ENCODE assay signal across 8 mouse cellular contexts in genomic region chr17:10449800-10450299, GRCm38 (mm10).
A peak's percentile ranks its signal among the peaks of the same experiment; 100 is the strongest.
DNase-seq lines count a peak whose midpoint lies in the region; ATAC-seq lines count a peak whose summit lies in the region.

No protein-coding gene starts in this region.

- ATAC-seq in neural tube, embryonic 13.5 days (ENCODE audit: low read depth): peak; percentile 33; the same call in 1 of the 2 replicates
- ATAC-seq in hindbrain, embryonic 13.5 days (ENCODE audit: low FRiP score): no peak

- peak overlapping the region; percentile 75 for H3K27ac ChIP-seq in neural tube, embryonic 13.5 days (replicated peaks)
- peak overlapping the region; percentile 50; the same call in 1 of the 2 replicates for H3K27ac ChIP-seq in hindbrain, embryonic 13.5 days

- no peak overlapping the region for H3K4me3 ChIP-seq in neural tube, embryonic 13.5 days
- no peak overlapping the region for H3K4me3 ChIP-seq in hindbrain, embryonic 13.5 days

- H3K27me3 ChIP-seq in neural tube, embryonic 13.5 days: no peaks in the 10 kb centered on the region
- no peaks in the 10 kb centered on the region for H3K27me3 ChIP-seq in hindbrain, embryonic 13.5 days

- no peaks in the 10 kb centered on the region for H3K36me3 ChIP-seq in neural tube, embryonic 13.5 days
- no peaks in the 10 kb centered on the region for H3K36me3 ChIP-seq in hindbrain, embryonic 13.5 days

- H3K9me3 ChIP-seq in neural tube, embryonic 13.5 days: no peaks in the 10 kb centered on the region
- H3K9me3 ChIP-seq in hindbrain, embryonic 13.5 days: no peaks in the 10 kb centered on the region

- 79% methylated on average over 14 of the region's 14 CpGs for WGBS in neural tube, embryonic 13.5 days
- 77% methylated on average over 14 of the region's 14 CpGs for WGBS in hindbrain, embryonic 13.5 days

- H3K9ac ChIP-seq in neural tube, embryonic 13.5 days: no peak overlapping the region
- H3K9ac ChIP-seq in hindbrain, embryonic 13.5 days: no peak overlapping the region

- peaks cover 34% of the 10 kb centered on the region for H3K4me1 ChIP-seq in neural tube, embryonic 13.5 days (replicated peaks)
- H3K4me1 ChIP-seq in hindbrain, embryonic 13.5 days (replicated peaks): peaks cover 44% of the 10 kb centered on the region

- peak; percentile 15 for DNase-seq in adrenal gland, adult 2 months
- DNase-seq in adrenal gland, postnatal 36 days: no peak
- no peak for DNase-seq in neural tube, embryonic 10.5 days (ENCODE audit: extremely low spot score, low spot score)
- no peak for DNase-seq in frontal cortex, postnatal 25 days (ENCODE audit: low spot score in 2 of 2)
- no peak for DNase-seq in thymus, postnatal 25 days
- no peak for DNase-seq in layer of hippocampus, postnatal 36 days

- H3K4me2 ChIP-seq in neural tube, embryonic 13.5 days: no peak overlapping the region
- H3K4me2 ChIP-seq in hindbrain, embryonic 13.5 days: no peak overlapping the region
